8 mouse cellular contexts compared by ENCODE assay signal in genomic region chr4:141444451-141445327, GRCm38 (mm10). TPM values are rescaled to one million over a fixed set of nuclear protein-coding genes. Genes with fewer than 3 reads are reported as not detected.
A peak's percentile ranks its signal among the peaks of the same experiment; 100 is the strongest.
DNase-seq lines count a peak whose midpoint lies in the region; ATAC-seq and TF ChIP-seq lines count a peak whose summit lies in the region.

TSS of gene Zbtb17 (plus strand) at chr4:141444654.

- H3K9ac ChIP-seq in kidney, embryonic 14.5 days (ENCODE audit: low read depth, low read length): peak within 1 kb of the TSS; percentile 94

- TF ChIP-seq POLR2A in embryonic fibroblast, embryonic 13.5 days (IDR thresholded peaks at IDR 0.05; ENCODE audit: low read depth, low read length): peak; percentile 67

- peak within 1 kb of the TSS; percentile 80 for H3K4me3 ChIP-seq in C2C12 (ENCODE audit: insufficient read depth, poor library complexity, severe bottlenecking)
- H3K4me3 ChIP-seq in embryonic fibroblast, embryonic 13.5 days (ENCODE audit: insufficient read depth, low read length): peak within 1 kb of the TSS; percentile 76
- peak within 1 kb of the TSS; percentile 99 for H3K4me3 ChIP-seq in heart, embryonic 10.5 days
- H3K4me3 ChIP-seq in kidney, embryonic 14.5 days (ENCODE audit: low read length): peak within 1 kb of the TSS; percentile 96

- ATAC-seq in kidney, embryonic 14.5 days (ENCODE audit: low FRiP score, low TSS enrichment): peak; percentile 92

- no peaks in the 10 kb centered on the region for H3K27me3 ChIP-seq in C2C12 (ENCODE audit: control insufficient read depth, insufficient read depth, insufficient read length)
- H3K27me3 ChIP-seq in heart, embryonic 10.5 days (ENCODE audit: insufficient read depth, poor library complexity, severe bottlenecking): no peaks in the 10 kb centered on the region
- H3K27me3 ChIP-seq in kidney, embryonic 14.5 days (ENCODE audit: control insufficient read depth, insufficient read depth, low read length): no peaks in the 10 kb centered on the region

- no peak within 1 kb of the TSS; the same call in 1 of the 2 replicates for H3K27ac ChIP-seq in embryonic fibroblast, embryonic 13.5 days (ENCODE audit: insufficient read depth, low read length)
- peak within 1 kb of the TSS; percentile 98 for H3K27ac ChIP-seq in heart, embryonic 10.5 days
- H3K27ac ChIP-seq in kidney, embryonic 14.5 days (ENCODE audit: low read depth, low read length): peak within 1 kb of the TSS; percentile 83

- under 1% methylated on average over 83 of the region's 102 CpGs for WGBS in heart, embryonic 10.5 days
- under 1% methylated on average over 81 of the region's 102 CpGs for WGBS in kidney, embryonic 14.5 days

- peak within 1 kb of the TSS; percentile 90 for H3ac ChIP-seq in C2C12 (ENCODE audit: control insufficient read depth, insufficient read length, low read depth)

- peak within 1 kb of the TSS; percentile 77 for H3K4me2 ChIP-seq in kidney, embryonic 14.5 days (replicated peaks; ENCODE audit: low read depth, low read length)

- TF ChIP-seq CTCF in C2C12 (IDR thresholded peaks at IDR 0.05; ENCODE audit: control insufficient read depth, insufficient read depth, insufficient read length): no peak
- no peak for TF ChIP-seq CTCF in embryonic fibroblast, embryonic 13.5 days (IDR thresholded peaks at IDR 0.05; ENCODE audit: borderline replicate concordance, insufficient read depth, low read length)

- H3K36me3 ChIP-seq in C2C12 (ENCODE audit: control insufficient read depth, insufficient read depth): peaks cover 34% of the 10 kb centered on the region
- H3K36me3 ChIP-seq in heart, embryonic 10.5 days: peaks cover 29% of the 10 kb centered on the region
- H3K36me3 ChIP-seq in kidney, embryonic 14.5 days (ENCODE audit: control insufficient read depth, insufficient read depth, low read length): peaks cover 31% of the 10 kb centered on the region

- H3K9me3 ChIP-seq in heart, embryonic 10.5 days: no peaks in the 10 kb centered on the region
- no peaks in the 10 kb centered on the region for H3K9me3 ChIP-seq in kidney, embryonic 14.5 days (ENCODE audit: control insufficient read depth, low read length)

- H3K4me1 ChIP-seq in embryonic fibroblast, embryonic 13.5 days (ENCODE audit: control insufficient read depth, insufficient read depth, low read length): no peaks in the 10 kb centered on the region
- peaks cover 31% of the 10 kb centered on the region for H3K4me1 ChIP-seq in heart, embryonic 10.5 days
- peaks cover 24% of the 10 kb centered on the region for H3K4me1 ChIP-seq in kidney, embryonic 14.5 days (ENCODE audit: control insufficient read depth, insufficient read depth, low read length)

- H3K79me3 ChIP-seq in C2C12 (ENCODE audit: low read depth): peaks cover 23% of the 10 kb centered on the region

- peaks cover 50% of the 10 kb centered on the region for H3K79me2 ChIP-seq in C2C12 (ENCODE audit: control insufficient read depth, insufficient read depth)

- DNase-seq in brain, adult 2 months (ENCODE audit: low read depth, low spot score): peak; percentile 94
- DNase-seq in heart, embryonic 10.5 days (ENCODE audit: low spot score): peak; percentile 95
- DNase-seq in liver: peak; percentile 90
- DNase-seq in monocyte, adult 2 months (ENCODE audit: low read depth in 1 of 2, low spot score in 2 of 2): peak; percentile 54 to 74
- DNase-seq in spleen, postnatal 14 days (ENCODE audit: low spot score in 2 of 2): peak; percentile 71 to 88

TF ChIP-seq in C2C12, 6 proteins besides CTCF, POLR2A, EP300 and RAD21:
- TF ChIP-seq MYOD1 (IDR thresholded peaks at IDR 0.05; ENCODE audit: control insufficient read depth, insufficient read length, low read depth): no peak
- TF ChIP-seq MAX (IDR thresholded peaks at IDR 0.05): no peak
- TF ChIP-seq USF1 (IDR thresholded peaks at IDR 0.05; ENCODE audit: low read depth): no peak
- TF ChIP-seq FOSL1 (IDR thresholded peaks at IDR 0.05; ENCODE audit: insufficient read depth, low read length, poor library complexity, severe bottlenecking): no peak
- TF ChIP-seq MYOG (IDR thresholded peaks at IDR 0.05; ENCODE audit: control insufficient read depth, extremely low read depth, insufficient read length): no peak

RNA-seq across cellular contexts. Expression of gene Zbtb17, which starts in this region (rescaled TPM):
- 30.3 TPM for polyA plus RNA-seq in C2C12 (2012; fragmentation: generic; extraction: Trizol)
- polyA plus RNA-seq in embryonic fibroblast, embryonic 13.5 days (2011; ENCODE audit: insufficient read length, low read depth, missing spikeins): 14.4 and 15.1 TPM in 2 replicates
- polyA plus RNA-seq in heart, embryonic 10.5 days (2016; fragmentation: Nextera tagmentation; extraction: Ambion mirVana): 31.5 and 33.7 TPM in 2 replicates
- 28.0 and 37.3 TPM in 2 replicates for polyA plus RNA-seq in kidney, embryonic 14.5 days (2014; fragmentation: Nextera tagmentation; extraction: Ambion mirVana)
